Mouse (Mus musculus) brain, adult 2 months (tissue): ENCODE measurements at regions not wholly inside any gene's neighbourhood (a gene's known extent, or its start where the extent isn't known, plus 50 kb on each side); places are given as distances from the start of the nearest gene placed in this dataset.

Experiments
- DNase-seq: peaks from one replicate; pipeline ENCODE4 v3.0.0; 2011; ENCODE audit warnings: low read depth, low spot score

GRCm38 (mm10) chr11:111155023-111155422, 89.1 kb downstream of the Kcnj2 start:
- DNase-seq: no peak

GRCm38 (mm10) chr11:111155747-111156146, 89.8 kb downstream of the Kcnj2 start:
- no peak for DNase-seq

- no peak for DNase-seq
Measured at GRCm38 (mm10) chr11:111159299-111159698, 93.3 kb downstream of the Kcnj2 start.

- no peak for DNase-seq
Measured at GRCm38 (mm10) chr11:111164907-111165306, 98.9 kb downstream of the Kcnj2 start.

- no peak for DNase-seq
Measured at GRCm38 (mm10) chr11:111170174-111170800, 104.3 kb downstream of the Kcnj2 start.

- no peak for DNase-seq
Measured at GRCm38 (mm10) chr11:111173525-111173924, 107.6 kb downstream of the Kcnj2 start.

- peak; percentile 81 for DNase-seq
Measured at GRCm38 (mm10) chr11:111175566-111175965, 109.6 kb downstream of the Kcnj2 start.

GRCm38 (mm10) chr11:111177516-111177915, 111.6 kb downstream of the Kcnj2 start:
- no peak for DNase-seq

GRCm38 (mm10) chr11:111197422-111197821, 131.5 kb downstream of the Kcnj2 start:
- peak; percentile 64 for DNase-seq

GRCm38 (mm10) chr11:111200512-111200911, 134.5 kb downstream of the Kcnj2 start:
- no peak for DNase-seq

GRCm38 (mm10) chr11:111202780-111203179, 136.8 kb downstream of the Kcnj2 start:
- no peak for DNase-seq

- DNase-seq: no peak
Measured at GRCm38 (mm10) chr11:111210565-111210964, 144.6 kb downstream of the Kcnj2 start.

GRCm38 (mm10) chr11:111212038-111212701, 146.2 kb downstream of the Kcnj2 start:
- peak; percentile 29 for DNase-seq

- no peak for DNase-seq
Measured at GRCm38 (mm10) chr11:111212702-111213328, 146.9 kb downstream of the Kcnj2 start.

- DNase-seq: no peak
Measured at GRCm38 (mm10) chr11:111215006-111215405, 149.0 kb downstream of the Kcnj2 start.

GRCm38 (mm10) chr11:111223834-111224233, 157.9 kb downstream of the Kcnj2 start:
- DNase-seq: peak; percentile 66

GRCm38 (mm10) chr11:111227305-111227704, 161.3 kb downstream of the Kcnj2 start:
- no peak for DNase-seq

- DNase-seq: no peak
Measured at GRCm38 (mm10) chr11:111236741-111237140, 170.8 kb downstream of the Kcnj2 start.

GRCm38 (mm10) chr11:111239784-111240183, 173.8 kb downstream of the Kcnj2 start:
- DNase-seq: no peak

- DNase-seq: no peak
Measured at GRCm38 (mm10) chr11:111252226-111252625, 186.3 kb downstream of the Kcnj2 start.

- no peak for DNase-seq
Measured at GRCm38 (mm10) chr11:111256596-111256995, 190.6 kb downstream of the Kcnj2 start.

- no peak for DNase-seq
Measured at GRCm38 (mm10) chr11:111260691-111261383, 194.9 kb downstream of the Kcnj2 start.
